Mouse (Mus musculus) cerebellum, adult 2 months (tissue): Measurements from ENCODE around the gene Nol9.

Source experiments
- CTCF ChIP-seq: fragments of 200-500 bp; IDR thresholded peaks from 2 replicates; pipeline ENCODE4 v1.5.1; 2011; ENCODE audit warnings: low read depth, mild to moderate bottlenecking, control low read depth, low read length, moderate library complexity, borderline replicate concordance; ENCODE audit not compliant: insufficient read depth
- POLR2A ChIP-seq: fragments of 200-500 bp; IDR thresholded peaks from 2 replicates; pipeline ENCODE4 v1.6.1; 2011; ENCODE audit warnings: low read length, control low read depth, borderline replicate concordance; ENCODE audit not compliant: insufficient read depth

DNA sequence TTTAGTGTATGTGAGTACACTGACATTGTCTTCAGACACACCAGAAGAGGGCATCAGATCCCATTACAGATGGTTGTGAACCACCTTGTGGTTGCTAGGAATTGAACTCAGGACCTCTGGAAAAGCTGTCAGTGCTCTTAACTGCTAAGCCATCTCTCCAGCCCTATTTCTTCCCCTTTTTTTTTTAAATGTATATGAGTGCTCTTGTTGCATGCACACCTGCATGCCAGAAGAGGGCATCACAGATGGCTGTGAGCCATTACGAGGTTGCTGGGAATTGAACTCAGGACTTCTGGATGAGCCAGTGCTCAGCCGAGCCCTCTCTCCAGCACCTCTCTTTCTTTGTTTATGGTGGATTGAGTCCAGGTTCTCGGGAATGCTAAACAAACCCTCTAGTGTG lies 70.4 kb downstream of the Nol9 start:
- TF ChIP-seq CTCF = no peak
- no peak for TF ChIP-seq POLR2A
